Mouse (Mus musculus) CH12.LX (cell line): ENCODE data around the gene Ssbp2.

Experiments
- ELF1 ChIP-seq: IDR thresholded peaks from 2 replicates; pipeline ENCODE4 v1.6.1; 2014; ENCODE audit warnings: low read depth, mild to moderate bottlenecking, inconsistent platforms, low read length, improper control_type of control experiment
- EP300 ChIP-seq: IDR thresholded peaks from 2 replicates; pipeline ENCODE4 v1.6.1; 2011; ENCODE audit warnings: low read length, improper control_type of control experiment
- JUN ChIP-seq: IDR thresholded peaks from 2 replicates; pipeline ENCODE4 v1.6.1; 2011; ENCODE audit warnings: low read depth, mild to moderate bottlenecking, low read length, improper control_type of control experiment, moderate library complexity; ENCODE audit not compliant: insufficient read depth
- JUND ChIP-seq: conservative IDR thresholded peaks from 2 replicates; pipeline ENCODE4 v1.6.1; 2011; ENCODE audit warnings: low read depth, low read length, improper control_type of control experiment
- MAFK ChIP-seq: IDR thresholded peaks from 2 replicates; pipeline ENCODE4 v1.6.1; 2011; ENCODE audit warnings: low read length, improper control_type of control experiment; ENCODE audit not compliant: insufficient replicate concordance
- MAZ ChIP-seq: IDR thresholded peaks from 2 replicates; pipeline ENCODE4 v1.6.1; 2012; ENCODE audit warnings: low read depth, mild to moderate bottlenecking, inconsistent platforms, low read length, improper control_type of control experiment, moderate library complexity
- MXI1 ChIP-seq: IDR thresholded peaks from 2 replicates; pipeline ENCODE4 v1.6.1; 2011; ENCODE audit warnings: mild to moderate bottlenecking, low read depth, low read length, improper control_type of control experiment
- POLR2A ChIP-seq: IDR thresholded peaks from 2 replicates; pipeline ENCODE4 v1.6.1; 2011; ENCODE audit warnings: low read depth, mild to moderate bottlenecking, improper control_type of control experiment, low read length
- POLR2AphosphoS2 ChIP-seq: IDR thresholded peaks from 2 replicates; pipeline ENCODE4 v1.6.1; 2011; ENCODE audit warnings: low read depth, low read length, improper control_type of control experiment

GRCm38 (mm10) chr13:91476596-91477100, 16.6 kb downstream of the Ssbp2 start:
- TF ChIP-seq POLR2A (no peak), EP300 (no peak), ELF1 (no peak), JUN (no peak), POLR2AphosphoS2 (no peak), MAFK (no peak), JUND (no peak), MXI1 (no peak), MAZ (no peak)
